ENCODE assay signal across 11 mouse cellular contexts in the genomic region with DNA sequence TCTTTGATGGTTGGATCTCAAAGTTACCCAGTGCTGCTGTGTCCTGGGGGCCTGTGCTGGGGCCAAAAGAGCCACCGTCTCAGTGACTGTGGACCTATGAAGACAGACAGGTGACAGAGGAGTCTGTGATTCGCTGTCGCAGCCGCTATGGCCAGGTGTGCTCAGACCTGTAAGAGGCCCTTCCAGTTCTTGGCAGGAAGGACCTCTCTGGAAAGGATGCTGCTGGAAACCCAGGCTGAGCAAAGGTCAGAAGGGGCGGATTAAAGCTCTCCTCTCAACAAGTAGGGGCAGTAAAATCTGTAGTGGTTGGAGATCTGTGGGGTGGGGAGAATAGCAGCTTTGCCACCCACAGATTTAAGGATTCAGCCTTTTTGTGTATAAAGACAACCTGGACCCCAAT. TPM values are rescaled to one million over a fixed set of nuclear protein-coding genes. Genes with fewer than 3 reads are reported as not detected.
A peak's percentile ranks its signal among the peaks of the same experiment; 100 is the strongest.
DNase-seq lines count a peak whose midpoint lies in the region; ATAC-seq and TF ChIP-seq lines count a peak whose summit lies in the region.
"Had no signal": no experiment of that assay in that cellular context is flagged by ENCODE, and none has a peak within 500 bp of the region (broad histone marks: within the 10 kb centered on the region; RNA-seq: fewer than 3 reads in every experiment).

No protein-coding gene starts in this region.

- H3K9ac ChIP-seq in forebrain, embryonic 14.5 days (ENCODE audit: low read length): peak overlapping the region; percentile 77; the same call in 1 of the 2 replicates
- no peak overlapping the region for H3K9ac ChIP-seq in intestine, embryonic 16.5 days (ENCODE audit: low read depth, low read length)
- H3K9ac ChIP-seq: liver, embryonic 15.5 days had no signal

- no peaks in the 10 kb centered on the region for H3K36me3 ChIP-seq in forebrain, embryonic 14.5 days (ENCODE audit: control insufficient read depth, insufficient read depth, low read length)
- no peaks in the 10 kb centered on the region for H3K36me3 ChIP-seq in intestine, embryonic 16.5 days (ENCODE audit: control insufficient read depth, insufficient read depth, low read length)
- H3K36me3 ChIP-seq: liver, embryonic 15.5 days had no signal

- ATAC-seq in forebrain, embryonic 14.5 days: no peak
- ATAC-seq in intestine, embryonic 16.5 days: peak; percentile 57

- WGBS in forebrain, embryonic 14.5 days: 60% methylated on average over 5 of the region's 5 CpGs
- WGBS in intestine, embryonic 16.5 days: 45% methylated on average over 5 of the region's 5 CpGs
- 88% methylated on average over 5 of the region's 5 CpGs for WGBS in olfactory bulb, adult 2 months

- DNase-seq in layer of hippocampus, adult 2 months (ENCODE audit: low spot score in 2 of 2): no peak
- no peak for DNase-seq in layer of hippocampus, postnatal 36 days
- DNase-seq in forebrain, embryonic 14.5 days (ENCODE audit: low spot score): no peak
- DNase-seq in ovary, postnatal 10 days (ENCODE audit: low spot score): no peak
- no peak for DNase-seq in layer of hippocampus, adult 11-12 months (ENCODE audit: low spot score)
- no peak for DNase-seq in right cerebral cortex, postnatal 14 days
- DNase-seq: cerebellum, postnatal 10 days; kidney, adult 2 months had no signal

- TF ChIP-seq POLR2A in olfactory bulb, adult 2 months (IDR thresholded peaks at IDR 0.05; ENCODE audit: insufficient read depth, low read depth, low read length): no peak

- H3K4me2 ChIP-seq in forebrain, embryonic 14.5 days (ENCODE audit: low read length): peak overlapping the region; percentile 63
- no peak overlapping the region for H3K4me2 ChIP-seq in intestine, embryonic 16.5 days (ENCODE audit: low read depth, low read length)

- peak overlapping the region; percentile 99 for H3K27ac ChIP-seq in layer of hippocampus, adult 2 months
- H3K27ac ChIP-seq in forebrain, embryonic 14.5 days (ENCODE audit: low read depth, low read length): no peak overlapping the region
- peak overlapping the region; percentile 45; the same call in 1 of the 2 replicates for H3K27ac ChIP-seq in intestine, embryonic 16.5 days (ENCODE audit: low read length)
- H3K27ac ChIP-seq in olfactory bulb, adult 2 months (ENCODE audit: insufficient read depth, low read depth, low read length): peak overlapping the region; percentile 93
- H3K27ac ChIP-seq: liver, embryonic 15.5 days had no signal

- H3K27me3 ChIP-seq in forebrain, embryonic 14.5 days (replicated peaks; ENCODE audit: control insufficient read depth, insufficient read depth, low read length): no peaks in the 10 kb centered on the region
- H3K27me3 ChIP-seq in intestine, embryonic 16.5 days (replicated peaks; ENCODE audit: control insufficient read depth, insufficient read depth, low read length): no peaks in the 10 kb centered on the region; the same call in 1 of the 2 replicates

- no peaks in the 10 kb centered on the region for H3K9me3 ChIP-seq in forebrain, embryonic 14.5 days (replicated peaks; ENCODE audit: control insufficient read depth, low read length)
- H3K9me3 ChIP-seq in intestine, embryonic 16.5 days (ENCODE audit: control insufficient read depth, low read length): no peaks in the 10 kb centered on the region
- H3K9me3 ChIP-seq: liver, embryonic 15.5 days had no signal

- peaks cover 32% of the 10 kb centered on the region for H3K4me1 ChIP-seq in forebrain, embryonic 14.5 days (ENCODE audit: control insufficient read depth, insufficient read depth, low read length)
- peaks cover 57% of the 10 kb centered on the region for H3K4me1 ChIP-seq in intestine, embryonic 16.5 days (ENCODE audit: control insufficient read depth, insufficient read depth, low read length)
- H3K4me1 ChIP-seq in olfactory bulb, adult 2 months (ENCODE audit: control insufficient read depth, insufficient read depth, low read length): peaks cover 55% of the 10 kb centered on the region
- H3K4me1 ChIP-seq: liver, embryonic 15.5 days had no signal

- H3K4me3 ChIP-seq in layer of hippocampus, adult 2 months: no peak overlapping the region
- H3K4me3 ChIP-seq in forebrain, embryonic 14.5 days (ENCODE audit: low read depth, low read length): no peak overlapping the region
- no peak overlapping the region for H3K4me3 ChIP-seq in intestine, embryonic 16.5 days (ENCODE audit: low read length)
- no peak overlapping the region for H3K4me3 ChIP-seq in olfactory bulb, adult 2 months (ENCODE audit: insufficient read depth, low read depth, low read length)
- H3K4me3 ChIP-seq: liver, embryonic 15.5 days had no signal

- TF ChIP-seq CTCF in layer of hippocampus, adult 2 months (conservative IDR thresholded peaks at IDR 0.05): no peak
- TF ChIP-seq CTCF in olfactory bulb, adult 2 months (IDR thresholded peaks at IDR 0.05; ENCODE audit: insufficient read depth, low read depth, low read length): no peak

RNA-seq across cellular contexts. Expression of a gene that starts 7.7 kb away (rescaled TPM):
- total RNA-seq in layer of hippocampus, adult 2 months (2021): 10 to 100 TPM; 87.6 to 89.0 TPM
- total RNA-seq in layer of hippocampus, postnatal 36 days (2021): 10 to 100 TPM; 79.8 to 83.2 TPM
- polyA plus RNA-seq in forebrain, embryonic 14.5 days (2014; fragmentation: Nextera tagmentation; extraction: Ambion mirVana): 95.8 and 113 TPM in 2 replicates
- 49.3 and 52.1 TPM in 2 replicates for polyA plus RNA-seq in intestine, embryonic 16.5 days (2015; fragmentation: Nextera tagmentation; extraction: Ambion mirVana)
- polyA plus RNA-seq in olfactory bulb, adult 2 months (2012; ENCODE audit: insufficient read depth, insufficient read length, low replicate concordance, missing spikeins): 231 TPM in 1 of 2 replicates, not detected in the other
